Mouse (Mus musculus): ENCODE measurements around the gene Bod1l.

GRCm38 (mm10) chr5:41794434-41794833, 49.7 kb downstream of the Bod1l start:
- TF ChIP-seq POLR2A (IDR thresholded peaks at IDR 0.05; ENCODE audit: insufficient read depth, low read depth, low read length) (no peak), CTCF (IDR thresholded peaks at IDR 0.05; ENCODE audit: insufficient read depth, low read depth, low read length) (no peak)
